Mouse (Mus musculus): ENCODE measurements at regions not wholly inside any gene's neighbourhood (a gene's known extent, or its start where the extent isn't known, plus 50 kb on each side); places are given as distances from the start of the nearest gene placed in this dataset.
"Not testable (repeated sequence)": the region's sequence is repeated elsewhere in the genome, so short reads cannot be mapped to it uniquely, and the experiment has no call there.

DNA sequence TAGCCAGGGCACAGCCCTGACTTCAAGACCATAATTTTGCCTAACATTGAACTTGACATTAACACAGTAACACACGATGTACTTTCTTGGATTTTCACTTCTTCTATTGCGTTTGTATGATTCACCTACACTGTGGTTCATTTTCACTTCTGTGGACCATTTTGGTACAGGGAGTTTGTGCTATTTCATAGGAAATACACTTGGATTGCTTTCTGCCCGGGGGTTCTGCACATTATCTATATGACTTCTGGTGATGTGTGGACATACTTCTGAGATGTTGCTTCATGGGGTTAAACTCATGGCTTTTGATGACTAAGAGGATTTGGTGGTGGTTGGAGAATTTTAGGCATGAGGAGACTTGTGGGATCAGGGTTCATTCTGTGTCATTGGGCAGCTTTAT, 640.4 kb upstream of the Gm19410 start:
- DNase-seq, result no peak

DNA sequence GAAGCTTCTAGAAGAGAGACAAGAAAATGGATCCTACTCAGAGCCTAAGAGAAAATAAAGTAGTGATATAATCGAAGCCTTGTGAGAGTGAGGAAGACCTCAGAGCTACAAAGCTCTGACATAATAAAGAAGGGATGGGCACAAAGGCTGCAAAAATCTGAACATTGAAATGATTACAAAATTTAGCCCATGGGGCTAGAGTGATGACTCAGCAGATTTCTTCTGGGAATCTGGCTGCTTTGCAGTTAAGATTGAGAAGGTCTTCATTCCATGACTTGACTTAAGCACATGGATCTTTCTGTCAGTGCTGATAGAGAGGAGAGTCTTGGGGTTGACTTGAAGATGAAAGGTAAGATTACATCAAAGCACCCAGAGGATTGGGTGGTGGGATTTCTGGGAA, 633.3 kb upstream of the Gm19410 start:
- DNase-seq, result no peak

DNA sequence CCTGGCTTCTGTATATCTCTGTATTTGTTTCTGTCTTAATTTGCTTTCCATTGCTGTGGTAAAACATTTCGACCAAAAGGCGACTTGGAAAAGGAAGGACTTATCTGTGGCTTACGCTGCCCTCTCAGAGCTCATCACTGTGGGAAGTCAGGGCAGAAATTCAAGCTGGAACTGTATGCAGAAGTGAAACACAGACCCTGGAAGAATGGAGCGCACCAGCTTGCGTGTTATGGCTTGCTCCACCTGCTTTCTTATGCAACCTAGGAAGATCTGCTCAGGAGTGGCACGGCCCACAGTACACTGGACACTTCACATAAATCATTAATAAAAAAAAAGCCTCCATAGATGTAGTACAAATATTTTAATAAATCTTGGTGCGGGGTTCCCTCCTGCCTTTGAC, 630.0 kb upstream of the Gm19410 start:
- no peak for DNase-seq

DNA sequence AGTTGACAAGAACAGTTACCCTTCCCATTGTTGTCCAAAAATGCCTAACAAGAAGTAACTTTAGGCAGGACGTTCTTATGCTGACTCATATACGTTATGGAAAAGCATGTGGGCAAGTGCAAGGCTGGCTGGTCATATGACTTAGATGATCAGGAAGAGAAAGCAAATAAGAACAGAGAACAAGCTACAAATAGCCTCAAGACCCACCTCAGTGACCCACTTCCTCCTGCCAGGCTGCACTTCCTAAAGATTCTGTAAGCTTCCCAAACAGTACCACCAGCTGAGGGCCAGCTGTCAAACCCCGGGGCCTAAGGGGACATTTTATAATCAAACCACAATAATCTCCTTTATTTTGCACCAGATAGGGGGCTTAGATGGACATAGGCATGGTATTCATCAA, 628.9 kb upstream of the Gm19410 start:
- DNase-seq, result no peak

DNA sequence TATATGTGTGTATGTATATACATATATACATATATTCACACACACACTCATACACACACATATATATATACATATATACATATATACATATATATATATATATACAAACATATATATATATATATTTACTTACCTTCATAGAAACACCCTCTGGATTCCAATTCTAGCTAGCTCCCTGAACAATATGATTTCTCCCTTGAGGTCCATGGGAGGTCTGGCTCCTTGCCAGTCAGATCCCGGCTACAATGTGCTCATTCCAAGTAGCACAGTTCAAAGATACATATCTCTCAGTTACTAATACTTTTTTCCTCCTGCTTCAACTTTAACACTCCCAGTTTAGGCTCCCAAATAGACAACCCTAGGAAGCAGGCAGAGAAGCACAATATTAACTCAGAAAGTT, 624.8 kb upstream of the Gm19410 start:
- no peak for DNase-seq

DNA sequence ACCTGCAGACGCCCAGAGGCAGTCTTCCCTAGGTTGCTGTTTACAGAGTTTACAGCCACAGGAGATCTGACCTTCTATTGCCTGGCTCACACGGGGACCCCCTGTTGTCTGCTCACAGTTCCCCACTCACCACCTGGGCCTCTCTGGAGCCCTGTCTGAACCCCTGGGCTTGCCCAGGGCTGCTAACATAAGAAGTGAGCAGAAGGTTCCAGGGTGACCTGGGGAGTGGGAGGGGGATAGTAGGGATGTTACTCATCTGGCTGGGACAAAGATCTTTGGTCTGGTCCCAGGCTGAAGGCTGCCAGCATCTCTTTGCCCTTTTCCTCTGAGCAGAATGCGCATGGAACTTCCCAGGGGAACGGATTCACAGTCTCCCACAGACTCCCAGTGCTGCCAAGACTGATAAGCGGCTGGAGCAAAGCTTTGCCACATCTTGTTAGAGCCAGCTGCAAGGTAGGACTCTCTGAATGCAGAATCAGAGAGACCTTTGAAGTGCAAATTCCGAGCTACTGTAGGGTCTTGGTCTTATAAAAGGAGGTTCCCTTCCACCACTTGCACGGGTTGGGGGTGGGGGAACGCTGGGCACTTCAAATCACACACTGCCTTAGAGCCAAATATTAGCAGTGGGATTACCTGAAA, 622.5 kb upstream of the Gm19410 start:
- no peak for DNase-seq

DNA sequence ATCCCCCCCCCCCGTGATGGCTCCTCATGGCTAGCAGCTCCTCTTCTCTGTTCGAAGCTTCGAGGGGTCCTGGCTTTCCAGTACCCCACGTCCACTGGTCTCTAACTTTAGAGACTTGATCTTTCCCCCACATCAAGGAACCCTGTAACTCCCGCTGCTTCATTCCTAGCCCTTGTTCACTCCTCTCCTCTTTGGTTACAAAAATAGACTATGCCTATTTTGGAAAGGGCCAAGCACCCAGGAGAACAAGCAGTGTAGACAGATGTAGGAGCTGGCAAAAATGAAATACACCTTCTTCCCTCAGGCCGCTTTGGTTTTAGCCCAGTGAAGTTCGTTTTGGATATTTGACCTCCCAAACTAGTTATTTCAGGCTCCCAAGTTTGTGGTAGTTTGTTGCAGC, 621.9 kb upstream of the Gm19410 start:
- DNase-seq, result no peak

DNA sequence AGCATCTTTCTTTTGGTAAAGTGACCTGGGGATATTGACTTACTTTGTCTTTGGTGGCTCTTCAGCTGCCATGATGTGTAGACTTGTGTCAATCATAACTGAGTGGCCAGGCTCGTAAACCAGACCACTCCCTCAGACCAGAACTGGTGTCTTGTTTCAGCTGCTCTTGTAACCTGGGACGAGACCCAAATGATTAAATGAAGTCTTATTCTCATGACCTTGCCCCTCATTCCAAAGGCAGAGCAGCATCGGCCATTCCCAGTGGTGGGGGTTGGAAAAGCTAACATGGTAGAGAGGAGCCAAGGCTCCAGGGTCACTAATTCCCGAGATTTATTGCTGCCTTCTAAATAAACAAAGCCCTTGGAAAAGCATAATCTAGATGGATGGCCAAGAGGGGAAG, 621.2 kb upstream of the Gm19410 start:
- no peak for DNase-seq

DNA sequence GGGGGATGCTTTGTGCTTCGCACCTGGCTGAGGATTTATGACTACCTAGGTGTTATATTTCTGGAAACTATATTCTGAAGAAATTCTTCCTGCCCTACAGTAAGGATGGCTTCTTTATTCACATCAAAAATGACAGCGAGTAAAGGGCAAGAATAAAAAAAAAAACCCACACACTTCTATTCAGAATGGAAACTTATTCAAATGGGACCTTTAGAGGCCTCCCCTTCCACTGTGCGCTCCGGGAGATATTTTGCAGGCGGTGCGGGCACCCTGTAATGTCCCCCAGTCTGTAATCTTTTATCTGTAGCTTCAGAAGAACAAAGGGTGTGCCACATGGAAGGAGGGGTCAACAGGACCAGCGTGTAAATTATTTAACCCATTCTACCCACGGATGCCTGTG, 618.1 kb upstream of the Gm19410 start:
- DNase-seq, result no peak

DNA sequence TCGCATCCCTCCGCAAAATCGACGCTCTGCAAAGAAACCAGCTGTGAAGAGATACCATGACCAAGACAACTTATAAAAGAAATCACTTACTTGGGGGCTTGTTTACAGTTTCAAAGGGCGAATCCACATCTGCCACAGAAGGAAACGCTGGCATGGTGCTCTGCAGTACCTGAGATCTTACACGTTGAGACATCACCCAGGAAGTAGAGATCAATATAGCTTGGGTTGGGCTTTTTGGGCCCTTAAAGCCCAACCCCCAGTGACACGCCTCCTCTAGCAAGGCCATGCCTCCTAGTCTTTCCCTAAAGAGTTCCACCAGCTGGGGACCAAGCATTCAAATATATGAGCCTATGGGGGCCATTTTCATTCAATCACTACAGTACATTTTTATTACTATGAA, 617.6 kb upstream of the Gm19410 start:
- DNase-seq, result no peak

DNA sequence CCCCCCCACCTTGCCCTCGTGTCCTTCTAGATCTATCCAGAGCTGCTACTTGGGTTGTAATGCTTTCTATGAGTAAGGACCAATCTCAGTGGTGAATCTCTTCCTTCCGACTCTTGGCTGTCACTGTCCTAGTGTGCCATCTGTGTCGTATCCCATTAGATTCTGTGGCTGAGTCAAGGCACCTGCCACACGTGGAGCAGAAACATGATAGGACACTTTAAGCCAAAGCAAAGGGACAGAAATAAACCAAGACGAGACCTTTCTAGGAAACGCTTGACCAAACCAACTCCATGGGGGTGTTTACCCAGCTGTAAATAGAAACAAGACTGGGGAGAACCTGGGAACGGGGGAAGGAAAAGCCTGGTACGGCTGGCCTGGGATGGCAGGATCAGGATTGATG, 613.0 kb upstream of the Gm19410 start:
- DNase-seq, result no peak

DNA sequence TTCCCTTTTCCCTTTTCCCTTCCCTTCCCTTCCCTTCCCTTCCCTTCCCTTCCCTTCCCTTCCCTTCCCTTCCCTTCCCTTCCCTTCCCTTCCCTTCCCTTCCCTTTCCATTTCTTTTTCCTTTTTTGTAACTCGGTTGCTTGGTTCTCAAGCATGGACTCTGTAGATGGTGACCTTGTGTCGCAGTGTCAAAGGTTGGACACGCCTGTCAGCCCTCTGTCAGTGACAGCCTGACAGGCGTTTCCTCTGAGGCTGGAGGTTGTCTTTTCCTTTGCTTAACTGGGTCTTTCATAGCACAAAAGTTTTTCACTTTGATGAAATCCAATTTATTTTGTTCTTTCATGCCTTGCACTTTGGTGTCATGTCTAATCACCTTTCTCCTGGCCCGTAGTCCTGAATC, 609.3 kb upstream of the Gm19410 start:
- no peak for DNase-seq

DNA sequence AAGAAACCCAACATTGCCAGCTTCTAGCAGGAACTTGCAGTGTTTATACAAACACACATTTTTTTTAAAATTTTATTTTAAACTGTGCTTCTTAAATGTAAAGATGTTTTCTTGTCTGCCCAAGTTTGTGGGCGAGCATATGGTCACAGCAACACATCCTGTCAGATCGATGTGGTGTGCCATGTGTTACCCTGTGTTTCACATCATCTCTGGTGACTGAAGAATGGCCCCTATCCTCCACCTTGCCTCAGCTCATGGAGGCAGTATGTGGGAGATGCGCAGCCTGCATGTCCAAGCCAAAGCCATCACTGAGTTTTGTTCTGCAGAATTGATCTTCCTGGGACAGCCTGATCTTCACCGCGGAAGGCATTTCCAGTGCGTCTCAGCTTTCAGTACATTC, 607.9 kb upstream of the Gm19410 start:
- DNase-seq, result no peak

DNA sequence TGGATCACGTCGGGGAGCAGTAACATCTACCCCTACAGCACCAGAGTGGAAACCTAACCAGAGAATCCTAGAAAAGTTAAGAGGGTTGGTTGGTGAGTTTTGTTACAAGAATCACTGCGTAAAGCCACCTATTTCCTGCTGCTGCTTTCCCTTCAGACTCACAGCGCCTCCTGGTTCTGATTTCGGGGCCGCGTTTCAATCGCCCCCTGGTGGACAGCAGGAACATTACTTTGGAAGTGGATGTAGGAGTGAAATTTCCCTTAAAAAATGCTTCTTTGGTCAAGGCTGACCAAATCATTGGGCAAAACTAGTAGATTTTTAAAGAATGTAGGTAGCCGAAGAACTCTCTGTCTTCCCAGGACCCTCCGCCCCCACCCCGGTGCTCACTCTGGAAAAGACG, 606.3 kb upstream of the Gm19410 start:
- peak; percentile 79 for DNase-seq

DNA sequence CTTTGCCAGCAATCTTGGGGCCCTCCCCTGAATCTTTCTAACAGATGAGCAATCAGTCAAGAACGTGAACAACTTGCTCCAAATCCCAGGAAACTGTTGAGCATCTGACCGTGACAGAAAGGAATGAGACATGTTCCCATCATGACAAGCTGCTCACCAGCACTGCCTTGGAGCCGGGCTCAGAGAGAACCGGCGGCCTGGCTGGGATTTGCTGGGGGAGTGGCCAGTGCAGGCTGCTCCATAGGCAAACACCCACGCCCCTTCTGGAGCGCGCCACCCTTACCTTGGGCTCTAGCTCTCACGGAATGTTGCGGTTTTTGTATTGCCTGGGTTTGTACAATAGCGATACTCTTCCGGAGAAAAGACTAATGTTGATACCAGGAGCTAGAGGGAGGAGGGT, 605.4 kb upstream of the Gm19410 start:
- no peak for DNase-seq

DNA sequence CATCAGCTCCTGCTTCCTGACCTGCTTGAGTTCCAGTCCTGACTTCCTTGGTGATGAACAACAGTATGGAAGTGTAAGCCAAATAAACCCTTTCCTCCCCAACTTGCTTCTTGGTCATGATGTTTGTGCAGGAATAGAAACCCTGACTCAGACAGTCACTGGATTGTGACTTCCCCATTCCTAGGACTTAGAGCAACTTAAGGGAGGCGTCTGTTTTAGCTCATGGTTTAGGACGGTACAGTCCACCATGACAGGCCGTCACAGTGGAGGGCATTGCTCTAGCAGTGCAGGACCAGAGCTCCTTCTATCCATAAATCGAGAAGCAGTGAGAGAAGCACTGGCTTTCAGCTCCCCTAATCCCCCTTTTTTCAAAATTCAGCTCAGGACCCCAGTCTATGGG, 603.4 kb upstream of the Gm19410 start:
- DNase-seq, result not testable (repeated sequence)

DNA sequence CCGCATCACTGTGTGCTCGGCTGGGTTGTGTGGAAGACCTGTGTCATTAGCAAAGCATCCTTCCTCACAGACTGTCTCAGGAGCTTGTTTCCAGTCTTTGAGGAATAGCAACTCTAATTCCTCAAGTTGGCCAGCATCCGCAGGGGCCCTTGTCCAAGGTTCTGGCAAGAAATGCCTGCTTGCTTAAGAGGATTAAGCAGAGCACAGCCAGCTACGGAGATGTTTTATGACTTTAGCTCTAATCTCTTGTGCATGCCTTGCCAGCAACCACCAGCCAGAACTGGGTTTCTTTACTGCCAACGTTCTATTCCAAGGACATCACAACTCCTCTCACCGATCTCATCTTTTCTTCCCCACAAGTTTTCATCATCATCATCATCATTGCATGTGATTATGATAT, 599.0 kb upstream of the Gm19410 start:
- DNase-seq, result no peak

DNA sequence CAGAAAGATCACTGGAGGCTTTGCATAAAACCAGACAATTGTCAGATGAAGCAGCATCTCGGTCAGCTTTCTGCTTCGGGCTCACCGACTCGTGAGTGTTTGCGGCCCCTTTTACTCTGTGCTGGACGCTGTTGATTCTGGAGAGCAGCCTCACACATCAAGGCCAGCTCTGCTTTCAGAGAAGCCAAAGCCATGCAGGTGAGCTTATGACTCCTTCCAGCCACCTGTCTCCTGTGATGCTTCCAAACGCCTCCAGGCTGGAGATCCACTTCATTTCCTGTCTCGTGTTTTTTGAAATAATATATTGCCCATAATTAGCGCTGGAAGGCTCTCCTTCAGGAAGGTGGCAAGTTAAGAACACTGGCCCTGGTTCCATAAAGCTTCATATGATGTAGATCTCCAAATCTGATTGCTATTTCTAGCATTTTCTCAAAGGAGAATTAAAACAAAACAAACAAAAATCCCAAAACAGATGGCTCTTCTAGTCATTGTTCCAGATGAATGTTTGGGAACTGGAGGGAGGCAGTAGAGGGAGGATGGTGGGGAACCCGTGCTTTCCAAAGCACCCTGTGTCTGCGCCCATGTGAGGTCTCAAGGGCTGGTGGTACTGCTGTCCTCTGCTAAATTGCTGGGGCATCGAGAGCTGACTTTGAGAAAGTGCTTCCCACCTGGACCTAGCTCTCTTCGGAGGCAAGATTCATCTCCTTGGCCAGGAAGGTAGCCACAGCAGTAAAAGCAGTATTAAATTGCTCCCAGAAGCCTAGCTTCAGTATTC, 593.9 kb upstream of the Gm19410 start:
- no peak for DNase-seq

DNA sequence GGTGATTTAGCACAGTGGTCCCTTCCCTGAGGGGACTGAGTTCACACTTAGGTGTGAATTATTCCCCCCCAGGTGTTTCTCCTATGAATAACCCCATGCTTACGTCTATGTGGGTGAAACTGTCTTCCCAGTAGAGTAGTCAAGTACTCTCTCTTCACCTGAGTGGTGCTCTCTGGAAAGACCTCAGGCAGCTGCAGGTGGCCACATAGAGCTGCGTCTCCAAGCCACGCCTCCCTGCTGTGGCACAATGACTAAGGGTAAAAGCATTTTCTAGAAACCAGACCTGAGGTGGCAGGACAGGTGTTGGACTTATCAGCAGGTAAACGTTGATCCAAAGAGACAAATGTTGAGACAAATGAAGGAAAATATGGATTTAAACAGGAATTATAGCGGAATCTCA, 588.3 kb upstream of the Gm19410 start:
- DNase-seq, result no peak

DNA sequence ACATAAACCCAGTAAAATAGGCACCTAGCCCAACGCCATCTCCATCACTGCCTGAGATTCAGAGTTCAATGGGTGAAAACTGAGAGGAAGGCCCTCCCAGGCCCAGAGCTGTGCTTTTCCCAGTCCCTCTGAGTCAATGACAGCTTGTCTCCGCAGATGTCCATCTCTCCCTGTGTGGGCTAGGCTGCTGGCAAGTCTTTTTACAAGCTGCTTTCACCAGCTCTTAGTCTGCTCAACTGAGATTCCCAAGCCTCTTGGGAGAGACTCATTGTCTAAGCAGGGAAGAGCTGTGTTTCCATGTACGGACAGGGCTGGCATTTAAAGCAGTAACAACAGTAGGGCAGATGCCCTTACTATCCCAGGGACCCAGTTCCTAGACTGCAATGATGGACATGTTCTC, 585.5 kb upstream of the Gm19410 start:
- no peak for DNase-seq

DNA sequence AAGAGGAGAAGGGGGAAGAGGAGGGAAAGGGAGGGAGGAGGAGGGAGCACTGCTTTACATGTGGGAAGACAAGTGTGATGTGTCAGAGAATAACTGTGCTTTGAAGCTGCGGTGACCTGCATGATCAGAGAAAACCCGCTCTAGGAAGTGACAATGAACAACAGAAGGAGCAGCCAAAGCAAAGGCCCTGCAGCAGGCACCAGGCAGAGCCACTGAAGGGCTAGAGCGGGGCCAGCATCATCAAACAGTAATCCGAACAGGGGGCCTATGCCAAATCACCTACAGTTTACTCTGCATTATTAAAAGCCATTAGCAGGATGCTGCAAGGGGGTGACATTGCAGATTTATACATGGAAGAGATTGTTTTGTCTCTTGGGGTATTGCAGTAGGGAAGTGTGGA, 583.4 kb upstream of the Gm19410 start:
- no peak for DNase-seq

DNA sequence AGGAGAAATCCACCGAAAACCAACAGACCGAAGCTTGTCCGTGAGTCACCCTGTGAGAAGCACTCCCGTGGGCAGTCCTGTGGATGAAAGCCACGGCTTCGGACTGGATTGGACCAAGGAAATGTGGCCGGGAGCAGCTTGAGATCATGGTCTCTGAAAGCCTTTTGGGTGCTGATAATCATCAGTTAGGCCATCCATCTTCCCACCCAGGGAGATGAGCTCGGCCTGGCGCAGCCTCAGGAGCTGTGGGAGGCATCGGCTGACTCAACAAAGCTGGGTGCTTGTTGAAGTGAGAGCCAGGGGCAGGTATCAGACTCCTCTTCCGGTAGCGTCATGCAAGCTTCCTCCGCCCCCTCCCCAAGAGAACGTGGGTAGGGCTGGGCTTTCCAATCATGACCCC, 582.2 kb upstream of the Gm19410 start:
- no peak for DNase-seq

DNA sequence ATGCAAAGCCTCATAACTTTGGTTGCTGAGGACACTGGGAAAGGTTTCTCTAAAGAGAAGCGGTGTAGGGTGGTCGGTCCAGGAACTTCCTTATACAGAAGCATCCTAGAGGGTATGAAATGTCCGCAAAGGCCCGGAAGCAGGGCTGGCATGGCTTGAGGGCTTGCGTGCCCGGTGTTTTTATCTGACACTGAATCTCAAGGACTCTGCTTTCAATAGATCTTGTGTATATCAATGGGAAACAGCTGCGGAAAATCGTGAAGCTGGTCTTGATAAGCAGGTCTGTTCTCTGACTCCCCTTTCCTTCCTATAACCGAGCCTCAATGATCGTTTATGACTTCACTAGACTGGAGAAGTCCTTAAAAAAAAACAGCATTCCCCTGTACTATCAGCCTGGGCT, 580.4 kb upstream of the Gm19410 start:
- no peak for DNase-seq

DNA sequence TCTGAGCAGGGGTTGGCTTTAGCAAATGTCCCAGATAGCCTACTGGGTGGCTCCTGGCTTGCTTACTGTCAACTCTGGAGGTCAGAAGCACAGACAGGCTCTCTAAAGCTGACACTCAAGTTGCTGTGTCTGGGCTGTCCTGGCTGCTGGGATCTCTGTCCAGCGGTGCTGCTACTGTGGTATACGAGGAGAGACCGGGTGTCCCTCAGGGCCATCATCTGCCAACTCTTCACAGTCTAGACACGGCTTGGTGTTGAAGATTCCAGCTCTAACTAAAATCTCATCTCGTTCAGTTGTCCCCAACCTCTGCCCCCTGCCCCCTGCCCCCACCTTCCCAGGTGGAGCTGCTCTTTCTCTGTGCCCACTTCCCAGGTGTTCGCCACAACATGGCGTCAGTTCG, 577.1 kb upstream of the Gm19410 start:
- DNase-seq, result no peak

DNA sequence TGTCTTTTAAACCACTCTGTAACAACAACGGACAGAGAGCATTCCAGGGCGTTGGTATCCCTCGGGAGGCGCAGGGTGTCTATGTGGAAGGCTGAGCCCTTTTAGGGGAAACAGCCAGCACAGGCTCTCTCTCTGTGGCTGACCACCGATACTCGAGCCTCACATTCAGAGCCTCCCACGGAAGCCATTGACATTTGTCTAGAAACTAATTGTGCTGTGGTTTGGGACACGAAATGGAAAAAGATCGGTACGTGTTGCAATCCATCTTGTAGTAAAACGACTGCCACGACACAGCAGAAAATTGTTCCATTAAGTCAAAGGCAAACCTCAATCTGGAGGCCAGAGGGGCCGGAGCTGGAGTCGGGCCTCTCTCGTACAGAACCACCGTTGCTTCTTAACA, 575.9 kb upstream of the Gm19410 start:
- no peak for DNase-seq

Measured in thymus, postnatal 4 days (tissue).